8 mouse cellular contexts compared by ENCODE assay signal in genomic region chr16:20589939-20590679, GRCm38 (mm10). TPM values are rescaled to one million over a fixed set of nuclear protein-coding genes. Genes with fewer than 3 reads are reported as not detected.
DNase-seq lines count a peak whose midpoint lies in the region; ATAC-seq and TF ChIP-seq lines count a peak whose summit lies in the region.

No protein-coding gene starts in this region.

- H3K9me3 ChIP-seq in G1E (replicated peaks), result peaks cover 8% of the 10 kb centered on the region
- no peaks in the 10 kb centered on the region for H3K9me3 ChIP-seq in neural tube, embryonic 12.5 days

- peaks cover 40% of the 10 kb centered on the region for H3K27me3 ChIP-seq in G1E (ENCODE audit: insufficient read depth, low read length)
- H3K27me3 ChIP-seq in neural tube, embryonic 12.5 days (replicated peaks), result peaks cover 61% of the 10 kb centered on the region

- H3K4me2 ChIP-seq in neural tube, embryonic 12.5 days (replicated peaks), result peak overlapping the region; percentile 92

- WGBS in neural tube, embryonic 12.5 days, result under 1% methylated on average over 38 of the region's 39 CpGs

- H3K9ac ChIP-seq in neural tube, embryonic 12.5 days, result peak overlapping the region; percentile 59

- TF ChIP-seq CTCF in G1E (IDR thresholded peaks at IDR 0.05; ENCODE audit: low read depth, low read length), result no peak

- ATAC-seq in G1E (ENCODE audit: extremely low read depth, insufficient number of reproducible peaks, low FRiP score, poor library complexity, severe bottlenecking), result no peak
- peak; percentile 89 for ATAC-seq in neural tube, embryonic 12.5 days (ENCODE audit: low FRiP score, low read depth)

- intact Hi-C loops in gastrocnemius, postnatal 14 days (cut with DNase I; ENCODE audit: low total_unique reads), result no loop called here
- intact Hi-C loops in heart, postnatal 14 days (cut with DNase I), result no loop called here
- intact Hi-C loops in left cerebral cortex, postnatal 4 days (cut with DNase I), result no loop called here

- peaks cover 55% of the 10 kb centered on the region for H3K4me1 ChIP-seq in G1E (ENCODE audit: insufficient read depth, low read depth, low read length)
- peaks cover 21% of the 10 kb centered on the region for H3K4me1 ChIP-seq in neural tube, embryonic 12.5 days

- no peaks in the 10 kb centered on the region for H3K36me3 ChIP-seq in G1E (replicated peaks)
- no peaks in the 10 kb centered on the region for H3K36me3 ChIP-seq in neural tube, embryonic 12.5 days

- peak overlapping the region; percentile 71 for H3K4me3 ChIP-seq in G1E (ENCODE audit: low read depth, low read length)
- peak overlapping the region; percentile 49 for H3K4me3 ChIP-seq in neural tube, embryonic 12.5 days

- DNase-seq in gastrocnemius, postnatal 14 days, result peak; percentile 23
- no peak for DNase-seq in gastrocnemius, adult 18-20 months (ENCODE audit: low spot score)
- no peak for DNase-seq in G1E (ENCODE audit: low spot score)
- DNase-seq in embryo, embryonic 10.5 days (ENCODE audit: low spot score), result peak; percentile 41
- peak; percentile 29 to 33 for DNase-seq in heart, postnatal 14 days
- DNase-seq in left cerebral cortex, postnatal 4 days, result peak; percentile 66
- no peak for DNase-seq in natural killer cell, adult 2 months (ENCODE audit: low spot score in 2 of 2)

- no peak overlapping the region for H3K27ac ChIP-seq in neural tube, embryonic 12.5 days

RNA-seq across cellular contexts. Expression of gene Vwa5b2, which starts 0.8 kb away (rescaled TPM):
- total RNA-seq in gastrocnemius, postnatal 14 days (2021), result under 1 TPM; 0.10 to 0.16 TPM
- under 1 TPM in 1 of 2 experiments, not detected in 1; 0.07 TPM for total RNA-seq in gastrocnemius, adult 18-20 months (2021)
- total RNA-seq in G1E (2014; fragmentation: Nextera tagmentation) (not detected in 2 replicates), G1E (2017) (0.29 TPM in 1 of 2 replicates, not detected in the other)
- 0.02 and 0.07 TPM in 2 replicates for polyA plus RNA-seq in G1E (2012)
- total RNA-seq in heart, postnatal 14 days (2021), result not detected
- total RNA-seq in left cerebral cortex, postnatal 4 days (2021), result 10 to 100 TPM; 47.6 to 59.3 TPM
- polyA plus RNA-seq in neural tube, embryonic 12.5 days (2016; fragmentation: Nextera tagmentation; extraction: Ambion mirVana), result 12.7 and 14.0 TPM in 2 replicates

RNA-seq across cellular contexts. Expression of gene Eef1akmt4, which starts 21.3 kb away (rescaled TPM):
- total RNA-seq in gastrocnemius, postnatal 14 days (2021), result 1 to 10 TPM; 5.5 to 5.9 TPM
- total RNA-seq in gastrocnemius, adult 18-20 months (2021), result 1 to 10 TPM; 3.7 to 4.1 TPM
- total RNA-seq in G1E (2014; fragmentation: Nextera tagmentation), result 16.4 and 22.1 TPM in 2 replicates
- 9.8 and 11.5 TPM in 2 replicates for total RNA-seq in G1E (2017)
- 6.0 and 8.7 TPM in 2 replicates for polyA plus RNA-seq in G1E (2012)
- 1 to 10 TPM; 4.9 to 5.6 TPM for total RNA-seq in heart, postnatal 14 days (2021)
- 1 to 10 TPM; 3.4 to 3.9 TPM for total RNA-seq in left cerebral cortex, postnatal 4 days (2021)
- polyA plus RNA-seq in neural tube, embryonic 12.5 days (2016; fragmentation: Nextera tagmentation; extraction: Ambion mirVana), result 18.7 and 21.2 TPM in 2 replicates

RNA-seq across cellular contexts. Expression of gene Gm49333, which starts 21.3 kb away (rescaled TPM):
- total RNA-seq in gastrocnemius, postnatal 14 days (2021), result not detected
- under 1 TPM; 0.11 to 0.17 TPM for total RNA-seq in gastrocnemius, adult 18-20 months (2021)
- total RNA-seq in G1E (2014; fragmentation: Nextera tagmentation) (not detected in 2 replicates), G1E (2017) (not detected in 2 replicates)
- not detected in 2 replicates for polyA plus RNA-seq in G1E (2012)
- total RNA-seq in heart, postnatal 14 days (2021), result under 1 TPM in 1 of 2 experiments, not detected in 1; 0.29 TPM
- total RNA-seq in left cerebral cortex, postnatal 4 days (2021), result not detected
- polyA plus RNA-seq in neural tube, embryonic 12.5 days (2016; fragmentation: Nextera tagmentation; extraction: Ambion mirVana), result not detected in 2 replicates

RNA-seq across cellular contexts. Expression of gene Alg3, which starts 21.4 kb away (rescaled TPM):
- total RNA-seq in gastrocnemius, postnatal 14 days (2021), result 10 to 100 TPM; 12.0 to 15.2 TPM
- total RNA-seq in gastrocnemius, adult 18-20 months (2021), result 10 to 100 TPM; 12.7 to 13.7 TPM
- total RNA-seq in G1E (2014; fragmentation: Nextera tagmentation), result 36.3 and 45.6 TPM in 2 replicates
- 9.9 and 12.0 TPM in 2 replicates for total RNA-seq in G1E (2017)
- polyA plus RNA-seq in G1E (2012), result 5.5 and 12.8 TPM in 2 replicates
- 10 to 100 TPM; 10.4 to 10.5 TPM for total RNA-seq in heart, postnatal 14 days (2021)
- total RNA-seq in left cerebral cortex, postnatal 4 days (2021), result 10 to 100 TPM; 10.9 to 13.9 TPM
- polyA plus RNA-seq in neural tube, embryonic 12.5 days (2016; fragmentation: Nextera tagmentation; extraction: Ambion mirVana), result 43.3 and 44.5 TPM in 2 replicates

RNA-seq across cellular contexts. Expression of gene Camk2n2, which starts 31.0 kb away (rescaled TPM):
- total RNA-seq in gastrocnemius, postnatal 14 days (2021), result 1 to 10 TPM; 1.3 to 1.6 TPM
- total RNA-seq in gastrocnemius, adult 18-20 months (2021), result 1 to 10 TPM; 1.1 to 1.2 TPM
- total RNA-seq in G1E (2014; fragmentation: Nextera tagmentation), result not detected in 2 replicates
- total RNA-seq in G1E (2017), result 0.22 and 0.58 TPM in 2 replicates
- 1.1 and 1.2 TPM in 2 replicates for polyA plus RNA-seq in G1E (2012)
- total RNA-seq in heart, postnatal 14 days (2021), result under 1 TPM; 0.73 to 0.79 TPM
- 100 to 1,000 TPM; 197 to 204 TPM for total RNA-seq in left cerebral cortex, postnatal 4 days (2021)
- polyA plus RNA-seq in neural tube, embryonic 12.5 days (2016; fragmentation: Nextera tagmentation; extraction: Ambion mirVana), result 11.9 and 12.3 TPM in 2 replicates

Comparison
In these comparisons a context has a peak if more than half of its experiments do, and no peak if none do; other contexts are left out.
1. DNase-seq: peak in gastrocnemius, postnatal 14 days (single experiment), embryo, embryonic 10.5 days (single experiment), heart, postnatal 14 days (2 of 2) and left cerebral cortex, postnatal 4 days (single experiment); none in gastrocnemius, adult 18-20 months (single experiment), G1E (single experiment) and natural killer cell, adult 2 months (0 of 2).
2. RNA of gene Vwa5b2, which starts 0.8 kb away (total RNA-seq): 47.6 to 59.3 TPM in left cerebral cortex, postnatal 4 days; 0.10 to 0.16 TPM in gastrocnemius, postnatal 14 days, 0.07 TPM in gastrocnemius, adult 18-20 months, not detected in heart, postnatal 14 days and 0.29 TPM in G1E; every median in the first group is over 10 times any median in the second.